Mouse (Mus musculus): Measurements from ENCODE around the gene Dennd5b.
"Not testable (repeated sequence)": the region's sequence is repeated elsewhere in the genome, so short reads cannot be mapped to it uniquely, and the experiment has no call there.

Gene Dennd5b

DNA sequence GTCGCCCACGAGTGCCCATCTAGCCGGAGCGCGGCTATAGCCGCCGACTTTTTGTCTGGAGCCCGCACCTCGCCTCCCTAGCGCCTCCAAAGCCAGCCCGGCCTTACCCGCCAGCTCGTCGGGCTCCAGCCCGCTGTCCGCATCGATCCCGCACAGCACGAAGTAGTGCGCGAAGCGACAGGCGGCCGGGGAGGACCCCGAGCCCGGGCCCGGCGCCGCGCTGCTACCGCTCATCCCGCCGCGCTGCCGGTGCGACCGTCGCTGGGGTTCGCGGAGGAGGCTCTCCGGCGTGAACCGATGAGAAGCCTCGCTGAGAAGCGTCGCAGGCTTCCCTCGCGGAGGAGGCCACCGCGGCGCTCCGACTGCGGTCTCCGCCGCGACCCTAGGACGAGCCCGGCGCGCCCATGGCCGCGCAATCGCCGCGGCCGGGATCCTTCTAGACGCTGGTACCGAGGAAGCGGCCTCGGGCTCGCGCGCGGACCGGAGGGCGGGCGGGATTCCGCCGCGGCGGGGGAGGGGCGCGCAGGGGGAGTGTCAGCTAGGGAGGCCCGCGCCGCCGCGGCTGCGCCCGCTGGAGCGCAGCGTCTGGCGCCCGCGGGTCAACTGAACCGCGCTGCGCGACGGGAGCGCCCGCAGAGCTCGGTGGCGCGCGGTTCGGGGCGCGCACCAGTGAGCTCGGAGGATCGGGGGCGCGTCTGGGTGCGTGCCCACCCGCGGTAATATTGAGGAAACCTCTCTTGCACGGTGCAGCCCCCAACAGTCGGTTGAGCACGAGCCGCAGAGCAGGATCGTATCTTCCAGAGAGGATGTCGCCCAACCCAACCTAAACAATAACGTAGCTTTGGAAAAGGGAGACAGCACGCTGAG is at the start of gene Dennd5b:
TSS of gene Dennd5b (minus strand) at position 605 of the 867 bp plus-strand sequence.
- peak; percentile 87 for DNase-seq

DNA sequence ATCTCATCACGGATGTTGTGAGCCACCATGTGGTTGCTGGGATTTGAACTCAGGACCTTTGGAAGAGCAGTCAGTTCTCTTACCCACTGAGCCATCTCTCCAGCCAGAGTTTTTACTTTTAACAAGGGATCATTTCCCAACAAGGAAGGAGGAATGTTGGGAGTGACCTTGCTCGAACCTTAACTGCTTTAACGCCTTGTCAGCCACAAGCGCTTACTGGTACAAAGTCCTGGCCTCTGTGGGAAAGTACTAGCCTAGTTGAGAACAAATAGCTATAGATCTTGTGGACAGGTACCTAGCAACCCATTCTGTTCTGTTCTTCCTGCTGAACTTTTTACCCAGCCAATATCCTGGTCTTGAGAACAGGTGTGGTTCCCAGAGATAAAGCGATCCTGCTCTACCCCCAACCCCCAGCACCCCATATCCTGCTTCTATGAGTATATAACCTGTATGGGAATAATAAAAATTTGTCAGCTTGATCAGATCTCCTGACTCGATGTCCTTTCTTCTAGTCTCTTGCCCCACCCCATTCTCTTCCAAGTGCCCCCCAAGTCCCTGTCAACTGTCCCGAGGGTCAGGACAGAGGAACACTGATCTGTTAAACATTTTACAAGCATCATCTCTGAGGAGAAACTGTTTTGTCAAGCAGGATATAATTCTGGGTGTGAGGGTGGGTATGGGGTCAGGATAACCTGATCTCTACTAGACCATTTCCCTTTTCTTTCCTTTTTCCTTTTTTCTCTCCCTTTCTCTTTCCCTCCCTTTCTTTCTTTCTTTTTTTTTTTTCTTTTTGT is 47.2 kb upstream of the Dennd5b start:
- no peak for DNase-seq

DNA sequence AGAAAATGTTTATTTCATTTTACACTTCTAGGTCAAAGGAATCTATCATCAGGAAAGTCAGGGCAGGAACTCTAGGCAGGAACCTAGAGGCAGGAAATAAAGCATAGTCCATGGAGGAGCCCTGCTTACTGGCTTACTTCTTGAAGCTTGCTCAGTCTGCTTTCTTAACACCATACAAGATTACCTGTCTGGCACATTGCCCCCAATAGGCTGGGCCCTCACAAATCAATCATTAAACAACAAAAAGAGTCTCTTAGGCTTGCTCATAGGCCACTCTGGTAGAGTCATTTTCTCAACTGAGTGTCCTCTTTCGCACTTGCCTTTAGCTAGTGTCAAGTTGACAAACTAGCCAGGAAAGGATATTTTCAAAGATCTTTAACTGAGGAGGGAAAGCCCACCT is 43.7 kb upstream of the Dennd5b start:
- DNase-seq: no peak

DNA sequence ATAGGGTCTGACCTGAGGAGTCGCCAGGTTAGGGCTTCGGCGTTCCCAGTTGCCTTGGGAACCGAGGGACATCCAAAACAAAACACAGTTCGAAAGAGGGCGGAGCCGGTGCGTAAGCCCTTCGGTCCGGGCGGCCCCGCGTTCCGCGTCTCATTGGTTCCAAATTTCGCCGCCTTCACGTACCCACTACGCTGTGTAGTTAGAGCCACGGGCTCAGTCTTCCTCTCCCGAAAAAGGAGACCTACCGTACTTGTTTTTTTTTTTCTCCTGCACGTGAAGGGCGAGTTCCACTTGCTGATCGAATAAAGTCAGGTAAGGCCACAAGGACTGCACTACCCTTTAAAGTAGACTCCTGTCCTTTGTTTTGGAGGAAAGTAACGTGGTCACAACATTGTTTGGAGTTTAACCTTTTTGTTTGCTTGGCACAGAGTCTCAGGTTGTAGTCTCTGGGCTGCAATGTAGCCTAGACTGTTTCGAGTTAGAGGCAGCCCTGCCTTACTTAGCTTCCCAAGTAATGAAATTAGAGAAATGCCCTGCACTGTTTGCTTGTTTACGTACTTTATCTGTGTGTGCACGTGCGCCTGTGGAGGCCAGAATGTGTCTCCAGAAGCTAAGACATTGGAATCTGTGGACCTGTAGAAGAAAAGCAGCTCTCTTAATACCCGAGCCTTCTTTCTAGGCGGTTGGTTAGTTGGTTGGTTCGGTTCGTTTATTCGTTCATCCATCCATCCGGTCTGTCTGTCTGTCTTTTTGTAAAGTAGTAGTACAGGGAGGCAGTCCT is 40.1 kb upstream of the Dennd5b start:
- DNase-seq: peak; percentile 80

DNA sequence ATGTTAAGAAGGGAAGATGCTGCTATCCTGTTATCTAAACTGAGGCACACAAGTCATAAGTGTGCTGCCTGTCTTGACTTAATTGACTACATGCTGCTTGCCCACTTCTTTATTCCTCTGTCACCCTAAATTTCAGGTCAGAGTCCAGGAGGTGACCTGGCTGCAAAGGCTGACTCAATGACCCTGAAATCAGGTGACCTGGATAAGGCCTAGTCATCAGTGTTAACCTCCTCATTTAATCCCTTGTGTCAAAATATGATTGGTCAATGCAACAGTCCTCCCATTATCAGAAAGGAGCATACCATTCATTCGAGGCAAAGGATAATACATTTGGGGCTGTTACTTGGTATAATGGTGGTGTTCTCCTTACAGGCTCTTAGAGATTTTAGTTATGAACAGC is 38.0 kb upstream of the Dennd5b start, which contains the start of gene Etfbkmt:
TSS of gene Etfbkmt (plus strand) at position 379 of the 400 bp plus-strand sequence.
- DNase-seq: no peak

DNA sequence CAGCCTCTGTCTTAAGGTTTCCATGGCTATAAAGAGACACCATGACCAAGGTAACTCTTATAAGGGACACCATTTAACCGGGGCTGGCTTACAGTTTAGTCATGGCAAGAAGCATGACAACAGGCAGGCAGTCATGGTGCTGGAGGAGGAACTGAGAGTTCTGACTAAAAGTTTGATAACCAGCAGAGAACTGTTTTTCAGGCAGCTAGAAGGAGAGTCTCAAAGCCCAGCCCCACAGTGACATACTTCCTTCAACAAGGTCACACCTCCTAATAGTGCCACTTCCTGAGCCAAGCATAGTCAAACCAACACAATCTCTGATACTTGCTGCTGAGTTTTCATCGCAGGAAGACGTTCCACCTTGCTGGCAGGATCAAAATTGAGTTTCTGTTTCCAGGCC is 37.5 kb upstream of the Dennd5b start:
- DNase-seq: no peak

DNA sequence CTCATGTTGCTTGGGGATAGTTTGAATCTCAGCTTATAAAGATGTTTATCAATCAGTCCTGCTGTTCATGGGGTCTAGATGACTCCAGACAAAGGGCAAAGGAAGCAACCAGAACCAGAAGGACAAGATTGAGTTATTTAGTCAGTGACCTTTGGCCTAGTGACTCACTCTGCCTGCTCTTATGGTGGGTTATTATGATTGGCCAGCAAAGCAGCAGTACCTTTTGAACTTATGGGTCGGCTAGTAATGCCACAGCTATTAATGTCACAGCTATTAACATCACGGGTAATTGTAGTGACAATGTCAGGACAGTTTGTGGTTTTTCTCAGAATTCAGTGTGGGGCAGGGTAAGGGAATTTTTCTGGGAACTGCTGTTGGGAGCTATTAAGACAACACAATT is 36.5 kb upstream of the Dennd5b start:
- no peak for DNase-seq

DNA sequence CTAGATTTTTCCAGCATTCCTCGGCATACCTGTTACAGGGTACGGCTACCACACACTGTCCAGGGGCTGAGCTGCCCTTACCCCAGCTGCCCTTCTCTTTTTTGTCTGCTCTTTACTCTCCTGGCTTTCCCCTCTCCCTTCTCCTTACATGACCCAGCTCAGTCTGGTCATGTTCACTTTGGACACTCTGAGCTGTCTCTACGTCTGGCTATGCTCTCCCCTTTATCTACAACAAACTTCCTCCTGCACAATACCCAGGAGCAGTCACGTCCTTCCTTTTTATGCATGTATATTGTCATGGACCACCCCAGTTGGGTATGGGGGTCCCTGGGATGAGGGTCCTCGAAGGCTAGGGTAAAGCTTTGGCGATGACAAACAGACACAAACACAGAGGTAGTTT is 34.2 kb upstream of the Dennd5b start:
- DNase-seq: no peak

DNA sequence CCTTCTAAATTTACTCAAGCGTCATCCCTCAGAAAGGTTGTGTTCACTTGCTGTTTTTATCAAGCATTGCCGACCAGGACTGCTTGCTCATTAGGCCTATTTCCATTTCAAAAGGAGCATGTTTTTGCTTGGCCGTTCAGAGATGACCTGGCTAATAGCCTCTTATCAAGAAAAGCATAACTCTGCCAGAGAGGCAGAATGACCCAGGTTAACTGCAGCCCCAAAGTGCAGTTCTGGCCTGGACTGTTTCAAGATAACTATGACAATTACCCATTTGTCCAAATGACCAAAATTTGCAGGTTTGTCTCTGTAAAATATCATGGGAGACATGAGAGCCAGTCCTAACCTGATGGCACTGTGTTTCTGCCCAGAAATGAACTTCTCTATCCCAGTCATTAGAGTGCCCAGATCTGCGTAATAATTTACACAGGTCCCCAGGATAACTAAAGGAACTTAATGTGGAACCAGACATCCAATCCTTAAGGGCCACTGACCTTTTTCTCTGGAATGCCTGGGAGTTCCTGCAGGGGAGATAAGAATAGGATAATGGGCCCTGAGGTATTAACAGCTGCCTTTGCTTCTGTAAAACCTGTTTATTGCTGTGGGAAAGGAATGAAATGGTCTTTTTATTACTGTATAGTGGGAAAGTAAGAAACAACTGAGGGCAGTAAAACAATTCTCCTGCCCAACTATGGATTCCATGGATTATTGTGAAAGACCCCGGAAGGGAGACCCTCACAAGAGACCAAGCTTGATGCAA is 33.1 kb upstream of the Dennd5b start:
- DNase-seq: no peak

DNA sequence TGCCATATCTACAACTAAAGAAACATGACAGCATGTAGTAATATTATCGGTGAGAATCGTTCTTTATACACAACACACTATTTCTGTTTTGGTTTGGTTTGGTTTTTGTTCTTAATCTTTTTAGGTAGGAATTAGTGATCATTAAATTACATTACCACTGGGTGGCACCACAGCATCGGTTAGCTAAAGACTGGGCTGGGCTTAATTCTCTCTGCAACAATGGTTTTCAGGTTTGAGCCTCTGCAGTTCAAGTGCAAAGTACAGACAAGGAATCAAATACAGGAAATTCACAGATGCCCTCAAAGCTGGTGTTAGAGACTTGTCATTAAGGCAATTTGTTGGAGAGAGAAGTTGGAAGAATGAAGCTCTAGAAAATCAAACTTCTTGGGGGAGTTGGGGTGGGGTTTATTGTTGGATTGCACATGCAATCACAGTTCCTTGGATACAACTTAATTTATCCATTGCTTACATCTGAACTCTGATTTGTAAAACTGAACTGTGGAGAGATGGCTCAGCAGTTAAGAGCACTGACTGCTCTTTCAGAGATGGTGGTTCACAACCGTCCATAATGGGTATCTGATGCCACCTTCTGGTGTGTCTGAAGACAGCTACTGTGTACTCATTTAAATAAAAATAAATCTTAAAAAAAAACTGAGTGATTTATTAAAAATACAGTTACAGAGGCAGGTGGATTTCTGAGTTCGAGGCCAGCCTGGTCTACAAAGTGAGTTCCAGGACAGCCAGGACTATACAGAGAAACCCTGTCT is 31.0 kb upstream of the Dennd5b start:
- no peak for DNase-seq

DNA sequence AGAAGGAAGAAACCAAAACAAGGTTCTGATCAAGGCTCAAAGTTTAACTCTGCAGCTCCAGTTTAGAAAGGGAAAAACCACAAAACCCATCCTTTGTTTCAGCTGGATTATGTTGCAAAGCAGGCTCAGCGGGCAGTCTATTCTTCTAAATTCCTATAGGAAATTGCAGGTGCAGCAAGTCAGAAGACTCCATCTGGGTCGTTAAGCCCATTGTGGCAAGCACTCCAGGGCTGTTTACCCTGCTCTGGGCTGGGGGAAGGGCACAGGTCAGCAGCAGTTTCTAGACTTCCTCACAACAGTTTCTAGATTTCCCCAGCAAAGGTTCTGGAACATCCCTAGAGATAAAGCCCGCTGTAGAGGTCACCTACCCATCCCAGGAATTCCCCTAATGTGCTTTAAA is 29.6 kb upstream of the Dennd5b start:
- no peak for DNase-seq

DNA sequence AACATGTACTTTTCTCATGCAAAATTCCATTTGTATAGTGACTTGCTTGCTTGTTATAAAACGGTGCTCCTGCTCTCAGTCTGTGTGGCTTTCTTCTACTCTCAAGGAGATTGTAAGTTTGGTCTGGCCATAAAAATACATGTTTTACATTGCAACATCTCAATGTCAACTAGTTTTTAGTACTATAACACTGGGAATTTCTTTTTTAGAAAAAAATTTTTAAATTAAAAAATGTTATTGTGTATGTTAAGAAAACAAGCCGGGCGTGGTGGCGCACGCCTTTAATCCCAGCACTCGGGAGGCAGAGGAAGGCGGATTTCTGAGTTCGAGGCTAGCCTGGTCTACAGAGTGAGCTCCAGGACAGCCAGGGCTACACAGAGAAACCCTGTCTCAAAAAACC is 28.4 kb upstream of the Dennd5b start, which contains the start of gene Gm10203:
TSS of gene Gm10203 (plus strand) at position 301 of the 400 bp plus-strand sequence.
- not testable (repeated sequence) for DNase-seq

DNA sequence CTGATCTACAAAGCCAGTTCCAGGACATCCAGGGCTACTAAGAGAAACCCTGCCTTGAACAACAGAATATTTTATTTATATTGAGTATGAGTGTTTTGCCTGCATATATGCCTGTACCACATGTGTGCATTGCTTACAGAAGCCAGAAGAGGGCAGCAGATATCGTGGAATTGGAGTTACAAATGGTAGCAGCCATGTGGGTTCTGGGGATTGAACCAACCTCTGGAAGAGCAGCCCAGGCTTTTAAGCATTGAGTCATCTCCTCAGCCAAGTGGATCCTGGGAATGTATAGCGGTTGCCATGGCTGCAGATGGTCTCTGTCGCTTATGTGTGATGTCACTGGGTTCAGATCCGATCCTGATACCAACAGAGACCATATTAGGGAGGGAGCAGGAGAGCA is 25.2 kb upstream of the Dennd5b start:
- no peak for DNase-seq

DNA sequence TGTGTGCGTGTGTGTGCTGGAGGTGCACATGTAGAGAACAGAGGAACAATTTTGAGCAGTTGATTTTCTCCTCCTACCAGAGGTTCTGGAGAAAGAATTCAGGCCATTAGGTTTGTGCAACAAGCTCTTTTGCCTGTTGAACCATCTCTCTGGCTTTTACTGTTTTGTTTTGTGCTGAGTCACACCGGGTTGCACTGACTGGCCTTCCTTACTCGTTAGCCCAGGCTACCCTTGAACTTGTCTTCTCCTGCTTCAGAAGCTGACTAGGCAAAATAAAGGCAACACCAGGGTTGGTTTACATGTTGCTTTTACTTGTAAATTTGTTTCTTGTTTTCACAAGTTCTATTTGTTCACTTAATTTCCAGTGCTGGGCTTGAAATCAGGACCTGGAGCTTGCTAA is 21.6 kb upstream of the Dennd5b start:
- DNase-seq: no peak

DNA sequence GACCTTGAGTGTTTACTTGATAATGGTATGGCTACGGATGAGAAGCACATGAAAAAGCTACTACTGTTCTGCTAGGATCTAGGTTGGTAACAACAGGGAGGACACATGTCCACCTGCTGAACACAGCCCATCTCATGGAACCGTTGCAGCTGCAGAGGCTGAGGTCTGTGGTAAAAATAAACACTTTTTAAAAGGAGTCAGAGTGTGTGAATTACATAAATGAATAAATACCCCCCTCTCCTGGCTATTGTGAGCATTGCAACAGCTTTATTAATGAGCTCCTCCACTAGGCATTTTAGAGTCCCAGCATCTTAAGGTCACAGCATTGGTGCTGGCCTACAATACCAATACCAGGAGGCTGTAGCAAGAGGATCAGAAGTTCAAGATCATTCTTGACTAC is 18.4 kb upstream of the Dennd5b start:
- peak; percentile 54 for DNase-seq

DNA sequence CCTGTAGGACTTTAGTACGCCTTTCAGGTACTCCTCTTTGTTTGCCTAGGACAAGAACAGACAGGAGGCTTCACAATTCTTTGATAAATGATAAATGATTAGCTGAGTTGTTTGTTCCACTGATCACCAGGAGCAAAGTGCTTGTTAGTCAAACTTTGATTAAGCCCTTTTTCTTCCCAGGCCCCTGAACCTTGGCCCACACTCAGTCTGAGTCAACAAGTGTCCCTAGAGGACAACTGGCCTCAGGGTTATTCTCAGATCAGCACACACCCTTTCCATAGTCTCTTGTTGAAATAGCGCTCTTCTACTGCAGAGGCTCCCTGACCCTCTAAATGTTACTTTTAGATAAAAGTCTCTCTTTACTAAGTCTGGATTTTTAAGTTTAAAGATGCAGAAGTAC is 17.5 kb upstream of the Dennd5b start:
- no peak for DNase-seq

DNA sequence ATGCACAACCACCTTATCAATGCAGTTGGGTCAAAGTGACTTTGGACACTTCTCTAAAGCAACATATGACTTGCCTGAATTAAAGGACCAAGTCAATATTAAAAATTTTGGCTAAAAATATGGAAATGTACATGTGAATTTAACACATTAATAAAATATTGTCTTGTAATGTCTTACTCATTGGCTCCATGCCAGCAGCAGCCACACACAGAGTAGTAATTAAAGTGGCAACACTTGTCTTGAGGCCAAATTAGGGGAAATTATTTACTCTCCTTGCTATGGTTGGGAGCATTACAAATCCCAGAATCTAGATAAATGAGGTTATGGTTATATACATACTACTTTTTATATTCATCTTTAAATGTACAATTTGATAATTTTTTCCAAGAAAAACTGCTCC is 15.5 kb upstream of the Dennd5b start:
- DNase-seq: no peak

DNA sequence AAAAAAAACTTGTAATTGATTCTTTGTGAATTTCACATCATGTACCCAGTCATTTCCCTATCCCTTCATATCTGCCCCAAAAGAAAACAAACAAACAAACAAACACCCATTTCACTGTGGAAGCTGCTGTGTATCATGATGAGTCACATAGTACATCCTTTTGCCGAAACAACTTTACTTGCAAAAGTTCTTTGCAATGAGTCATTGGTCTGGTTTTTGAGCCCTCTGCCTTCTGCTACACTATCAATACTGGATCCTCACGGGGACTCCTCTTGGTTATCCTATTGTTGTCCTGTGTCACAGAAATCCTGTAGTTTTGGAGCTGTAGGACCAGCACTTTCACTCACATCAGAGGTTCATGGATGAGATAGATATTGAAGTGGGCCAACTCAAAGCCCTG is 7.4 kb upstream of the Dennd5b start:
- no peak for DNase-seq

DNA sequence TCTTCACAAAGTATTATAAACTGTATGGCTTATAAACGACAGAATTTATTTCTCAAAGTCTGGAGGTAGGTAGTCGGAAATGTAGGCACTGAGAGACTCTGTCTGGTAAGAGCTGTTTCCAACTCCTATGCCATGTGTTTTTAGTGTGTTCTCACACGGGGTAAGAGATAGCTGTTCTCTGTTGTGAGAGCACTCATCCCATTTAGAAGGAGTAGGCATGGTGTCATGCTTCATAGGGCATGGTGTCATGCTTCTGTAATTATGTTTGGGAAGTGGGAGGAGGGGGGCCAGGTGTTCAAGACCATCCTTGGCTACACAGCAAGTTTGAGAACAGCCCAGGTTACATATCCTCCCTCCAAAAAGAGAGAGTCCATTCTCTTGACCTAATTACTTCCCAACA is 6.1 kb upstream of the Dennd5b start:
- DNase-seq: no peak

DNA sequence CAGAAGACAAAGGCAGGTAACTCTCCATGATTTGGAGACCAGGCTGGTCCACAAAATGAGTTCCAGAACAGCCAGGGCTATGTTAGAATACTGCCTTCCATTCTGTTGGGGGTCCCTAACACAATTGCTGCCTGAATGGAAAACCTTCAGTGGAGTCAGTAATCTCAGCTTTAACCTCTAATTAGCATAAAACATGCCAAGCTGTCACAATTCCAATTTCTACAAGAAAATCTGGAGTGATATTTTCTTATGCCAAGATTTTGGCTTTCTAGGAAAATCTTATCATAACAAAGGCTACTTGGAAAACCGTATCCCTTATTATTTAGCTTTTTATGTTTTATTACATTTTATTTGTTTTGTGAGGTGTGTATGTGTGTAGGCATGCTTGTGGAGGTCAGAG is 2.0 kb upstream of the Dennd5b start:
- no peak for DNase-seq

DNA sequence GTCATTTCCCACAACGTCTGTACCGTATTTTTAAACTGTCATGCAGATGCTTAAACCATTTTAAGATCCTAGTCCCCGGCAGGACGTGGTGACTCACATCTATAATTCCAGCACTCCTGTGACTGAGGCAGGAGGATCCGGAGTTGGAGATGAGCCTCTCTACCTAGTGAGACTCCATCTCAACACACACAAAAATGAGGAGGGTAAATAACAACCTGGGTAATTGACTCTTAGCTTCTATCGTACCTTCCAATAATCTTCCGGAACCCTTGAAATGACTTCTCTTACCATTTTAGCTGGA is 413 bp upstream of the Dennd5b start:
- DNase-seq: no peak

All from layer of hippocampus, adult 9-11 months (tissue).